Mouse (Mus musculus) v-Abl transformed pro-B cells (cell line): Measurements from ENCODE around the gene Vmn1r173.
"Not testable (repeated sequence)": the region's sequence is repeated elsewhere in the genome, so short reads cannot be mapped to it uniquely, and the experiment has no call there.

Experiments
- in situ Hi-C, 2 experiments: fragments of 400-800 bp; cut with MboI; formaldehyde crosslinking; loops; one replicate each; pipeline ENCODE4 v1.15.1; 2025; ENCODE audit not compliant: unreplicated experiment in 2 of 2

The Vmn1r173 gene

GRCm38 (mm10) chr7:23700403-23700802 is at the start of gene Vmn1r173:
Gene Vmn1r173, plus strand, starts transcription at chr7:23700703.
- in situ Hi-C loops: not testable (repeated sequence)

GRCm38 (mm10) chr7:23658016-23658415 is 42.5 kb upstream of the Vmn1r173 start, which contains the start of gene Vmn1r172:
Gene Vmn1r172, plus strand, starts transcription at chr7:23658316.
- in situ Hi-C loops: no loop called here

GRCm38 (mm10) chr7:23751970-23752369 is 51.5 kb downstream of the Vmn1r173 start, which contains the start of gene Vmn1r174:
Gene Vmn1r174, plus strand, starts transcription at chr7:23752270.
- in situ Hi-C loops: not testable (repeated sequence)
